Mouse (Mus musculus) intestine, embryonic 16.5 days (tissue): ENCODE results near the gene Nek2. TPM values are rescaled to one million over a fixed set of nuclear protein-coding genes. Genes with fewer than 3 reads are reported as not detected.

Experiments used
- ATAC-seq: fragments of 200-750 bp; cut with Nextera tagmentation; 2 replicates; pipeline ENCODE4 v1.8.0; 2017; ENCODE audit warnings: moderate TSS enrichment, moderate library complexity
- H3K27ac ChIP-seq: fragments of 300-500 bp; sonication (generic); 2 replicates; pipeline ENCODE4 v1.5.1; 2014; ENCODE audit warnings: mild to moderate bottlenecking, low read length
- H3K27me3 ChIP-seq: fragments of 300-500 bp; sonication (generic); replicated peaks from 2 replicates; pipeline ENCODE4 v1.6.1; 2014; ENCODE audit warnings: low read length, control low read depth, mixed read lengths; ENCODE audit not compliant: control insufficient read depth, insufficient read depth
- H3K36me3 ChIP-seq: fragments of 300-500 bp; sonication (generic); 2 replicates; pipeline ENCODE4 v1.6.1; 2014; ENCODE audit warnings: low read length, control low read depth; ENCODE audit not compliant: control insufficient read depth, insufficient read depth
- H3K4me1 ChIP-seq: fragments of 300-500 bp; sonication (generic); 2 replicates; pipeline ENCODE4 v1.6.1; 2014; ENCODE audit warnings: low read length, control low read depth, mixed read lengths; ENCODE audit not compliant: control insufficient read depth, insufficient read depth
- H3K4me2 ChIP-seq: fragments of 300-500 bp; sonication (generic); 2 replicates; pipeline ENCODE4 v1.6.1; 2014; ENCODE audit warnings: low read depth, low read length, control low read depth
- H3K4me3 ChIP-seq: fragments of 300-500 bp; sonication (generic); 2 replicates; pipeline ENCODE4 v1.5.1; 2014; ENCODE audit warnings: mild to moderate bottlenecking, low read length
- H3K9ac ChIP-seq: fragments of 300-500 bp; sonication (generic); 2 replicates; pipeline ENCODE4 v1.6.1; 2014; ENCODE audit warnings: low read depth, low read length
- H3K9me3 ChIP-seq: fragments of 300-500 bp; sonication (generic); 2 replicates; pipeline ENCODE4 v1.6.1; 2016; ENCODE audit warnings: low read length, control low read depth; ENCODE audit not compliant: control insufficient read depth
- WGBS: fragments of 180-500 bp; shearing (Covaris S2); extraction: QIAGEN DNeasy Blood & Tissue Kit; methylation state at CpG from one replicate; pipeline ENCODE4 v1.1.7; 2014; 5-methylcytosine and 5-hydroxymethylcytosine counted together
- polyA plus RNA-seq: library from polyadenylated mRNA; unstranded; fragments of >200 nt; fragmentation: Nextera tagmentation; extraction: Ambion mirVana; gene quantifications from 2 replicates; pipeline ENCODE4 v1.2.1, GENCODE M21; 2015

Nek2 gene
- polyA plus RNA-seq, 1 experiment from 2014 or later: 44.1 TPM

GRCm38 (mm10) chr1:191808688-191809223 lies 12.5 kb upstream of the Nek2 start:
- H3K27me3 ChIP-seq: no peaks in the 10 kb centered on the region
- H3K4me2 ChIP-seq: no peak overlapping the region
- no peaks in the 10 kb centered on the region for H3K36me3 ChIP-seq
- ATAC-seq: no peak
- WGBS: 77% methylated on average over 12 of the region's 12 CpGs
- H3K9ac ChIP-seq: no peak overlapping the region
- H3K4me3 ChIP-seq: no peak overlapping the region
- no peaks in the 10 kb centered on the region for H3K4me1 ChIP-seq
- no peaks in the 10 kb centered on the region for H3K9me3 ChIP-seq
- no peak overlapping the region for H3K27ac ChIP-seq

- H3K9me3 ChIP-seq: no peaks in the 10 kb centered on the region
- ATAC-seq: no peak
- no peaks in the 10 kb centered on the region for H3K27me3 ChIP-seq
- no peak overlapping the region for H3K4me3 ChIP-seq
- no peaks in the 10 kb centered on the region for H3K36me3 ChIP-seq
- no peaks in the 10 kb centered on the region for H3K4me1 ChIP-seq
- H3K4me2 ChIP-seq: no peak overlapping the region
- 92% methylated on average over 12 of the region's 12 CpGs for WGBS
- H3K9ac ChIP-seq: no peak overlapping the region
- H3K27ac ChIP-seq: no peak overlapping the region
Observed at GRCm38 (mm10) chr1:191811774-191812173, 9.5 kb upstream of the Nek2 start.

GRCm38 (mm10) chr1:191812949-191813691 lies 8.1 kb upstream of the Nek2 start:
- ATAC-seq: no peak
- no peak overlapping the region for H3K4me3 ChIP-seq
- H3K4me2 ChIP-seq: no peak overlapping the region
- no peaks in the 10 kb centered on the region for H3K4me1 ChIP-seq
- no peaks in the 10 kb centered on the region for H3K36me3 ChIP-seq
- no peaks in the 10 kb centered on the region for H3K27me3 ChIP-seq
- H3K9me3 ChIP-seq: no peaks in the 10 kb centered on the region
- no peak overlapping the region for H3K27ac ChIP-seq
- no peak overlapping the region for H3K9ac ChIP-seq
- WGBS: 82% methylated on average over 13 of the region's 13 CpGs

GRCm38 (mm10) chr1:191814240-191814639 lies 7.0 kb upstream of the Nek2 start:
- Histone ChIP-seq H3K27me3 (no peaks in the 10 kb centered on the region), H3K9me3 (no peaks in the 10 kb centered on the region), H3K4me2 (no peak overlapping the region), H3K4me3 (no peak overlapping the region), H3K9ac (no peak overlapping the region), H3K4me1 (no peaks in the 10 kb centered on the region), H3K36me3 (no peaks in the 10 kb centered on the region), H3K27ac (no peak overlapping the region)
- 73% methylated on average over 4 of the region's 4 CpGs for WGBS
- ATAC-seq: no peak

- no peaks in the 10 kb centered on the region for H3K9me3 ChIP-seq
- H3K4me1 ChIP-seq: no peaks in the 10 kb centered on the region
- H3K4me2 ChIP-seq: no peak overlapping the region
- no peaks in the 10 kb centered on the region for H3K36me3 ChIP-seq
- ATAC-seq: no peak
- H3K9ac ChIP-seq: no peak overlapping the region
- H3K27me3 ChIP-seq: no peaks in the 10 kb centered on the region
- H3K27ac ChIP-seq: no peak overlapping the region
- WGBS: 42% methylated on average over 5 of the region's 5 CpGs
- H3K4me3 ChIP-seq: no peak overlapping the region
Observed at GRCm38 (mm10) chr1:191814935-191815334, 6.3 kb upstream of the Nek2 start.

- 76% methylated on average over 3 of the region's 3 CpGs for WGBS
- Histone ChIP-seq H3K4me3 (no peak overlapping the region), H3K27ac (no peak overlapping the region), H3K4me2 (no peak overlapping the region), H3K27me3 (no peaks in the 10 kb centered on the region), H3K9me3 (no peaks in the 10 kb centered on the region), H3K36me3 (no peaks in the 10 kb centered on the region), H3K9ac (no peak overlapping the region), H3K4me1 (peaks cover 5% of the 10 kb centered on the region; the same call in 1 of the 2 replicates)
- ATAC-seq: no peak
Observed at GRCm38 (mm10) chr1:191816596-191816995, 4.6 kb upstream of the Nek2 start.

GRCm38 (mm10) chr1:191817418-191818144 lies 3.7 kb upstream of the Nek2 start:
- Histone ChIP-seq H3K4me3 (no peak overlapping the region), H3K27me3 (no peaks in the 10 kb centered on the region), H3K9me3 (no peaks in the 10 kb centered on the region), H3K36me3 (no peaks in the 10 kb centered on the region), H3K27ac (no peak overlapping the region), H3K9ac (no peak overlapping the region), H3K4me1 (peaks cover 11% of the 10 kb centered on the region; the same call in 1 of the 2 replicates), H3K4me2 (no peak overlapping the region)
- 34% methylated on average over 19 of the region's 19 CpGs for WGBS
- peak; percentile 70 for ATAC-seq

GRCm38 (mm10) chr1:191818145-191818631 lies 3.1 kb upstream of the Nek2 start:
- H3K27me3 ChIP-seq: no peaks in the 10 kb centered on the region
- 41% methylated on average over 6 of the region's 6 CpGs for WGBS
- H3K36me3 ChIP-seq: no peaks in the 10 kb centered on the region
- no peaks in the 10 kb centered on the region for H3K9me3 ChIP-seq
- no peak overlapping the region for H3K4me2 ChIP-seq
- peaks cover 11% of the 10 kb centered on the region; the same call in 1 of the 2 replicates for H3K4me1 ChIP-seq
- H3K9ac ChIP-seq: no peak overlapping the region
- ATAC-seq: no peak
- H3K4me3 ChIP-seq: no peak overlapping the region
- H3K27ac ChIP-seq: no peak overlapping the region

- Histone ChIP-seq H3K36me3 (no peaks in the 10 kb centered on the region), H3K27ac (no peak overlapping the region), H3K4me3 (no peak overlapping the region), H3K4me2 (no peak overlapping the region), H3K9ac (no peak overlapping the region), H3K27me3 (no peaks in the 10 kb centered on the region), H3K9me3 (no peaks in the 10 kb centered on the region), H3K4me1 (peaks cover 11% of the 10 kb centered on the region; the same call in 1 of the 2 replicates)
- no peak for ATAC-seq
Observed at GRCm38 (mm10) chr1:191819026-191819425, 2.2 kb upstream of the Nek2 start.
